In genomic region chr2:143837291-143837701, GRCm38 (mm10) we compare ENCODE assay signal across 7 mouse cellular contexts. TPM values are rescaled to one million over a fixed set of nuclear protein-coding genes. Genes with fewer than 3 reads are reported as not detected.
A peak's percentile ranks its signal among the peaks of the same experiment; 100 is the strongest.
DNase-seq lines count a peak whose midpoint lies in the region; ATAC-seq lines count a peak whose summit lies in the region.

No protein-coding gene starts in this region.

- no peak overlapping the region for H3K27ac ChIP-seq in limb, embryonic 11.5 days (replicated peaks; ENCODE audit: low read depth, low read length)
- H3K27ac ChIP-seq in midbrain, embryonic 14.5 days (replicated peaks; ENCODE audit: low read depth, low read length): no peak overlapping the region

- H3K27me3 ChIP-seq in limb, embryonic 11.5 days (ENCODE audit: control insufficient read depth, insufficient read depth, low read length): no peaks in the 10 kb centered on the region
- H3K27me3 ChIP-seq in midbrain, embryonic 14.5 days (ENCODE audit: control insufficient read depth, insufficient read depth, low read length): no peaks in the 10 kb centered on the region

- 0% methylated on average over 8 of the region's 8 CpGs for WGBS in limb, embryonic 11.5 days
- WGBS in midbrain, embryonic 14.5 days: 2% methylated on average over 8 of the region's 8 CpGs

- H3K4me3 ChIP-seq in limb, embryonic 11.5 days (ENCODE audit: low read depth, low read length): no peak overlapping the region
- peak overlapping the region; percentile 18; the same call in 1 of the 2 replicates for H3K4me3 ChIP-seq in midbrain, embryonic 14.5 days (replicated peaks; ENCODE audit: low read depth, low read length)

- peak; percentile 52 for DNase-seq in adrenal gland, adult 8-10 months
- peak; percentile 85 for DNase-seq in embryo, embryonic 9.5 days (ENCODE audit: extremely low spot score)
- peak; percentile 75 to 90 for DNase-seq in heart, adult 18-20 months
- DNase-seq in kidney, adult 18-20 months: peak; percentile 81
- peak; percentile 86 for DNase-seq in limb, embryonic 11.5 days (ENCODE audit: low spot score)
- peak; percentile 93 for DNase-seq in midbrain, embryonic 14.5 days
- peak; percentile 40 to 64 for DNase-seq in spleen, adult 18-20 months

- 0 out of 2 replicates have a peak, but pooled peaks cover 4% of the 10 kb centered on the region for H3K4me1 ChIP-seq in limb, embryonic 11.5 days (ENCODE audit: control insufficient read depth, insufficient read depth, low read length)
- no peaks in the 10 kb centered on the region for H3K4me1 ChIP-seq in midbrain, embryonic 14.5 days (ENCODE audit: control insufficient read depth, insufficient read depth, low read length)

- no peaks in the 10 kb centered on the region for H3K9me3 ChIP-seq in limb, embryonic 11.5 days (ENCODE audit: control insufficient read depth, low read length)
- no peaks in the 10 kb centered on the region for H3K9me3 ChIP-seq in midbrain, embryonic 14.5 days (ENCODE audit: control insufficient read depth, low read length)

- peak overlapping the region; percentile 27; the same call in 1 of the 2 replicates for H3K4me2 ChIP-seq in limb, embryonic 11.5 days (ENCODE audit: low read depth, severe bottlenecking)
- H3K4me2 ChIP-seq in midbrain, embryonic 14.5 days (ENCODE audit: low read length): peak overlapping the region; percentile 53

- no peaks in the 10 kb centered on the region for H3K36me3 ChIP-seq in limb, embryonic 11.5 days (ENCODE audit: control insufficient read depth, insufficient read depth, low read length)
- H3K36me3 ChIP-seq in midbrain, embryonic 14.5 days (ENCODE audit: control insufficient read depth, insufficient read depth, low read length): no peaks in the 10 kb centered on the region

- H3K9ac ChIP-seq in limb, embryonic 11.5 days (ENCODE audit: low read length): no peak overlapping the region
- no peak overlapping the region for H3K9ac ChIP-seq in midbrain, embryonic 14.5 days (replicated peaks; ENCODE audit: low read length)

- ATAC-seq in limb, embryonic 11.5 days (ENCODE audit: insufficient number of reproducible peaks, low FRiP score, low TSS enrichment, low read depth): peak; percentile 48; the same call in 1 of the 2 replicates
- peak; percentile 59; the same call in 1 of the 2 replicates for ATAC-seq in midbrain, embryonic 14.5 days (ENCODE audit: low FRiP score, low TSS enrichment)

RNA-seq across cellular contexts. Expression of gene Bfsp1, which starts 25.7 kb away (rescaled TPM):
- 1 to 10 TPM in 3 of 4 experiments, under 1 TPM in 1; 0.49 to 1.4 (median 1.1) TPM for total RNA-seq in adrenal gland, adult 8-10 months (2022)
- total RNA-seq in heart, adult 18-20 months (2021): under 1 TPM; 0.17 to 0.33 TPM
- 0.72 and 1.5 TPM in 2 replicates for polyA plus RNA-seq in limb, embryonic 11.5 days (2014; fragmentation: Nextera tagmentation; extraction: Ambion mirVana)
- 1.3 and 1.8 TPM in 2 replicates for polyA plus RNA-seq in midbrain, embryonic 14.5 days (2014; fragmentation: Nextera tagmentation; extraction: Ambion mirVana)
